Mouse (Mus musculus): Measurements from ENCODE around the gene Cdc123. TPM values are rescaled to one million over a fixed set of nuclear protein-coding genes. Genes with fewer than 3 reads are reported as not detected.

Cdc123 gene
- polyA plus RNA-seq, 1 experiment from 2014 or later = 264 TPM

- no peak overlapping the region for H3K4me3 ChIP-seq
- 100% methylated on average over 2 of the region's 2 CpGs for WGBS
- no peak for ATAC-seq (ENCODE audit: low FRiP score, low read depth)
- no peak overlapping the region for H3K9ac ChIP-seq
- no peaks in the 10 kb centered on the region for H3K4me1 ChIP-seq (replicated peaks)
- H3K27me3 ChIP-seq = no peaks in the 10 kb centered on the region
- H3K36me3 ChIP-seq = no peaks in the 10 kb centered on the region
- H3K9me3 ChIP-seq = no peaks in the 10 kb centered on the region
- no peak overlapping the region for H3K4me2 ChIP-seq
- no peak overlapping the region for H3K27ac ChIP-seq (replicated peaks)
Measured at GRCm38 (mm10) chr2:5758569-5758968, 86.4 kb downstream of the Cdc123 start.

GRCm38 (mm10) chr2:5750872-5751271 is 94.1 kb downstream of the Cdc123 start:
- no peaks in the 10 kb centered on the region for H3K36me3 ChIP-seq
- WGBS = 86% methylated on average over 3 of the region's 3 CpGs
- H3K27ac ChIP-seq (replicated peaks) = no peak overlapping the region
- no peak overlapping the region for H3K4me2 ChIP-seq
- no peaks in the 10 kb centered on the region for H3K4me1 ChIP-seq (replicated peaks)
- no peak overlapping the region for H3K9ac ChIP-seq
- no peak overlapping the region for H3K4me3 ChIP-seq
- ATAC-seq (ENCODE audit: low FRiP score, low read depth) = no peak
- H3K27me3 ChIP-seq = no peaks in the 10 kb centered on the region
- H3K9me3 ChIP-seq = no peaks in the 10 kb centered on the region

GRCm38 (mm10) chr2:5749210-5749609 is 95.8 kb downstream of the Cdc123 start:
- Histone ChIP-seq H3K9me3 (no peaks in the 10 kb centered on the region), H3K9ac (no peak overlapping the region), H3K4me3 (no peak overlapping the region), H3K4me2 (no peak overlapping the region), H3K27ac (replicated peaks) (no peak overlapping the region), H3K36me3 (no peaks in the 10 kb centered on the region), H3K27me3 (no peaks in the 10 kb centered on the region), H3K4me1 (replicated peaks) (no peaks in the 10 kb centered on the region)
- no peak for ATAC-seq (ENCODE audit: low FRiP score, low read depth)
- WGBS = 83% methylated on average over 6 of the region's 6 CpGs

GRCm38 (mm10) chr2:5747545-5748043 is 97.4 kb downstream of the Cdc123 start:
- Histone ChIP-seq H3K4me3 (no peak overlapping the region), H3K9me3 (no peaks in the 10 kb centered on the region), H3K4me1 (replicated peaks) (no peaks in the 10 kb centered on the region), H3K9ac (no peak overlapping the region), H3K27me3 (no peaks in the 10 kb centered on the region), H3K4me2 (no peak overlapping the region), H3K27ac (replicated peaks) (no peak overlapping the region), H3K36me3 (no peaks in the 10 kb centered on the region)
- 91% methylated on average over 5 of the region's 5 CpGs for WGBS
- no peak for ATAC-seq (ENCODE audit: low FRiP score, low read depth)

GRCm38 (mm10) chr2:5746529-5746928 is 98.4 kb downstream of the Cdc123 start:
- ATAC-seq (ENCODE audit: low FRiP score, low read depth) = no peak
- no peak overlapping the region for H3K27ac ChIP-seq (replicated peaks)
- H3K9me3 ChIP-seq = no peaks in the 10 kb centered on the region
- H3K4me2 ChIP-seq = no peak overlapping the region
- no peak overlapping the region for H3K9ac ChIP-seq
- H3K4me3 ChIP-seq = no peak overlapping the region
- 86% methylated on average over 12 of the region's 12 CpGs for WGBS
- no peaks in the 10 kb centered on the region for H3K4me1 ChIP-seq (replicated peaks)
- no peaks in the 10 kb centered on the region for H3K27me3 ChIP-seq
- H3K36me3 ChIP-seq = no peaks in the 10 kb centered on the region

Other genes starting within 250 kb of the Cdc123 start
- 6.5 and 7.4 TPM in 2 replicates for gene Camk1d, start 130.6 kb downstream of the Cdc123 start, polyA plus RNA-seq (2015; fragmentation: Nextera tagmentation; extraction: Ambion mirVana)
- 23.9 and 31.7 TPM in 2 replicates for gene Nudt5, start 145 bp downstream of the Cdc123 start, polyA plus RNA-seq (2015; fragmentation: Nextera tagmentation; extraction: Ambion mirVana)
- 1.2 and 1.3 TPM in 2 replicates for gene Gm13199, start 17.8 kb upstream of the Cdc123 start, polyA plus RNA-seq (2015; fragmentation: Nextera tagmentation; extraction: Ambion mirVana)
- gene Sec61a2, start 50.3 kb upstream of the Cdc123 start, polyA plus RNA-seq (2015; fragmentation: Nextera tagmentation; extraction: Ambion mirVana) = 106 and 109 TPM in 2 replicates
- gene Dhtkd1, start 97.6 kb upstream of the Cdc123 start, polyA plus RNA-seq (2015; fragmentation: Nextera tagmentation; extraction: Ambion mirVana) = 5.5 and 8.4 TPM in 2 replicates
- 6.9 and 8.5 TPM in 2 replicates for gene Upf2, start 106.3 kb upstream of the Cdc123 start, polyA plus RNA-seq (2015; fragmentation: Nextera tagmentation; extraction: Ambion mirVana)

Measured in hindbrain, embryonic 15.5 days (tissue).